Mouse (Mus musculus) retina, postnatal 7 days (tissue): ENCODE data around the gene Olfr355.

ENCODE experiments used
- DNase-seq: peaks from one replicate; pipeline ENCODE4 v3.0.0-alpha.2; 2012; ENCODE audit warnings: low read depth, low spot score

The Olfr355 gene

GRCm38 (mm10) chr2:36928797-36929196 lies at the start of gene Olfr355:
TSS of gene Olfr355 (minus strand) at chr2:36928897.
- DNase-seq = no peak

DNA sequence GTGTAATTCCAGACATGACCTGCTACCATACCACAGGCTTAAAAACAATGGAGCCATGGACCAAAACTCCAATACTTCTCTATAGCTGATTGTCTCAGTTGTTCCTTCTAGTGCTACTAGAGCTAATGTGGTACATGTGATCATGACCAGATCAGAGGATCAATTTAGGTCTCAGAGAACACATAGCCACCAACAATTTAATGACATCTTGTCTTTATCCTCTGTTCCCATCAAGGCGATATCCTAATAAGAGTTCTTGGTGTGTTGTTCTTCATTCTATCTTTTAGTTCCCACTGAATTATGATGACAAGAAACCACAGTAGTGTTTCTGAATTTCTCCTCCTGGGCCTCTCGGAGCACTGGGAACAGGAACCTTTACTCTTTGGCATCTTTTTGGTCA lies 8.1 kb upstream of the Olfr355 start, which contains the start of gene Olfr356:
Olfr356 (plus strand) TSS at position 301 of the 400 bp plus-strand sequence.
- DNase-seq = no peak

DNA sequence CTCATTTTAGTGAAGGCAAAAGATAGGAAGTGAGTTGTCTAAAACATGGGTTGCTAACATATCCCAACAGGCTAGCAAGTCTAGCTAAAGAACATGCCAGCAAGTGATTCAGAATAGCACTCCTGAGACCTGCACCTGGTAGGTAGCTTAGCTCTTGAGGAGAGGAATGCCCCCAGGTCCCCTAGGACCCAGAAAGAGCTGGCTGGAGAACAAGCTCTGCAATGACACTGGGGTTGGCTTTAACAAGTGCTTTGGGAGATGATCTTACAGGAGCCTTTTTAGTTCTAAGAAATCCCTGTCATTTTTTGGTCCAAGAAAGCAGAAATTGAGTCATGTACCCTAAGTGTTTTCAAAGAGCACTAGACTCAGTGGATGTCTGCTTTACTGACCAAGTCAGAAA lies 23.3 kb downstream of the Olfr355 start, which contains the start of gene Olfr354:
Olfr354 (plus strand) TSS at position 301 of the 400 bp plus-strand sequence.
- DNase-seq = no peak

DNA sequence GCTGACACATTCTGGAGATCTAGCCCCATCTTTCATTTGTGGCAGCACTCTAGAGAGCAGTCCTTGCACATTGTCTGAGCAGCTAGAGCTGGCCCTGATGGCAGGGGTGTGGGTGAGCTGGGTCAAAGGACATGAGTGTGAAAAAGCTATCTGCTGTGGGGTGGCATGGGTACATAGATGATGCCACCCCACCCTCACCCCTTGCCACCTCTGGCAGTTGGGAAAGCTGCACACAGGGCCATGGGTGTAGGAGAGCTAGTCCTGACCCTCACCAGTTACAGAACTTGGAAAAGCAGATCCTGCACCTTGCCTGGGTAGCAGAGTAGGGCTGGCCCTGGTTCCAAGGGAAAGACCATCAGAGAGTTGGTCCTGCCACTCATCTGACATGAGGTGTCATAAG lies 31.6 kb downstream of the Olfr355 start:
- DNase-seq = no peak

- no peak for DNase-seq
Observed at GRCm38 (mm10) chr2:36892836-36893235, 35.9 kb downstream of the Olfr355 start, which contains the start of gene Olfr353. TSS of gene Olfr353 (minus strand) at chr2:36892936.
